Mouse (Mus musculus): ENCODE measurements around the gene Tshz3.

GRCm38 (mm10) chr7:36655931-36656330 is 42.0 kb upstream of the Tshz3 start:
- TF ChIP-seq CTCF (IDR thresholded peaks at IDR 0.05; ENCODE audit: control insufficient read depth, insufficient read depth, insufficient read length) (no peak), MAX (IDR thresholded peaks at IDR 0.05) (no peak), MYOG (IDR thresholded peaks at IDR 0.05; ENCODE audit: control insufficient read depth, extremely low read depth, insufficient read length) (no peak), USF1 (IDR thresholded peaks at IDR 0.05; ENCODE audit: low read depth) (no peak), CEBPB (IDR thresholded peaks at IDR 0.05; ENCODE audit: low read depth) (no peak), MYOD1 (IDR thresholded peaks at IDR 0.05; ENCODE audit: control insufficient read depth, insufficient read length, low read depth) (no peak), FOSL1 (IDR thresholded peaks at IDR 0.05; ENCODE audit: insufficient read depth, low read length, poor library complexity, severe bottlenecking) (no peak)

Measured in C2C12 (cell line).